Mouse (Mus musculus): ENCODE measurements around the gene Kif22.

- TF ChIP-seq CTCF (IDR thresholded peaks at IDR 0.05; ENCODE audit: low read depth) (no peak), EP300 (IDR thresholded peaks at IDR 0.05; ENCODE audit: low read depth) (no peak)
Observed at GRCm38 (mm10) chr7:127073221-127073620, 30.9 kb upstream of the Kif22 start.

Data from liver, embryonic 14.5 days (tissue).